Mouse (Mus musculus) ES-E14 (cell line): ENCODE measurements at regions not wholly inside any gene's neighbourhood (a gene's known extent, or its start where the extent isn't known, plus 50 kb on each side); places are given as distances from the start of the nearest gene placed in this dataset.

Experiments used
- CHD2 ChIP-seq: IDR thresholded peaks from 2 replicates; pipeline ENCODE4 v1.6.1; 2014; ENCODE audit warnings: mild to moderate bottlenecking, low read depth, low read length, inconsistent platforms
- HCFC1 ChIP-seq: IDR thresholded peaks from 2 replicates; pipeline ENCODE4 v1.6.1; 2012; ENCODE audit warnings: low read length, inconsistent platforms, borderline replicate concordance; ENCODE audit not compliant: insufficient read depth
- MAFK ChIP-seq: IDR thresholded peaks from 2 replicates; pipeline ENCODE4 v1.6.1; 2014; ENCODE audit warnings: mild to moderate bottlenecking, low read depth, low read length, inconsistent platforms; ENCODE audit not compliant: insufficient read depth
- ZC3H11A ChIP-seq: IDR thresholded peaks from 2 replicates; pipeline ENCODE4 v1.6.1; 2012; ENCODE audit warnings: low read depth, mild to moderate bottlenecking, inconsistent platforms, low read length, borderline replicate concordance
- ZNF384 ChIP-seq: IDR thresholded peaks from 2 replicates; pipeline ENCODE4 v1.6.1; 2012; ENCODE audit warnings: low read depth, low read length, inconsistent platforms

- TF ChIP-seq HCFC1 (no peak), ZNF384 (no peak), ZC3H11A (no peak), CHD2 (no peak), MAFK (no peak)
These were observed 80.5 kb upstream of the Tank start for GRCm38 (mm10) chr2:61497930-61498329.
